Mouse (Mus musculus) brain, embryonic 14.5 days (tissue): ENCODE data around the gene Cyp2r1.

Experiments used
- CTCF ChIP-seq: fragments of 200-500 bp; IDR thresholded peaks from 2 replicates; pipeline ENCODE4 v1.5.1; 2012; ENCODE audit warnings: inconsistent platforms, mild to moderate bottlenecking, moderate library complexity, borderline replicate concordance; ENCODE audit not compliant: insufficient read depth, insufficient read length; ENCODE audit errors: extremely low read depth
- POLR2A ChIP-seq: fragments of 200-500 bp; IDR thresholded peaks from 2 replicates; pipeline ENCODE4 v1.6.1; 2012; ENCODE audit warnings: mild to moderate bottlenecking, inconsistent platforms, borderline replicate concordance; ENCODE audit not compliant: poor library complexity, insufficient read depth, insufficient read length, severe bottlenecking; ENCODE audit errors: extremely low read depth

DNA sequence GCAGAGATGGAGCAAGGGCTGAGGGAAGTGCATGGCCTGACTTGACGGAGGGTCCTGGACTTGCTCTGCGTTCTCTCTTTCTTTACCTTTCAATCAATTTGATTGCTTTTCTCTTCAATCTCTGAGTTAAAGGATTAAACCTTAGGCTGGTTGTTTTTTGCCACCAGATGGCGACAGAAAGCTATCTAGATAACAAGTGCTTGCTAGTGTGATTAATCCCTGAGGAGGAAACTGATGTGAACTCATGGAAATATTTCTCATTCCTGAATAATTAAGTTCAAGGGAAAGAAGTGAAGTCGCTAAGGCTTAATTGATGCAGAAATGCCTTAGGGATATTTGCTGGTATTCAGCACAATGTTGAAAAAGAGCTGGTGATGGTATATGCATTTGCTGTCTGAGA, 17.7 kb upstream of the Cyp2r1 start:
- TF ChIP-seq POLR2A (no peak), CTCF (peak; percentile 38; the same call in 1 of the 2 replicates)
